Mouse (Mus musculus) G1E (cell line): ENCODE data around the gene Slc36a3.

ENCODE experiments used
- CTCF ChIP-seq: IDR thresholded peaks from 2 replicates; pipeline ENCODE4 v1.5.1; 2012; ENCODE audit warnings: low read depth, low read length, inconsistent platforms, mixed read lengths
- GATA1 ChIP-seq: IDR thresholded peaks from 2 replicates; pipeline ENCODE4 v1.6.1; 2012; ENCODE audit warnings: borderline replicate concordance, low read length, inconsistent platforms, mixed read lengths
- GATA2 ChIP-seq: IDR thresholded peaks from 2 replicates; pipeline ENCODE4 v1.6.1; 2012; ENCODE audit warnings: low read depth, low read length, inconsistent platforms, borderline replicate concordance
- TAL1 ChIP-seq: conservative IDR thresholded peaks from 2 replicates; pipeline ENCODE4 v1.6.1; 2012; ENCODE audit warnings: low read depth, low read length, inconsistent platforms, mixed read lengths

DNA sequence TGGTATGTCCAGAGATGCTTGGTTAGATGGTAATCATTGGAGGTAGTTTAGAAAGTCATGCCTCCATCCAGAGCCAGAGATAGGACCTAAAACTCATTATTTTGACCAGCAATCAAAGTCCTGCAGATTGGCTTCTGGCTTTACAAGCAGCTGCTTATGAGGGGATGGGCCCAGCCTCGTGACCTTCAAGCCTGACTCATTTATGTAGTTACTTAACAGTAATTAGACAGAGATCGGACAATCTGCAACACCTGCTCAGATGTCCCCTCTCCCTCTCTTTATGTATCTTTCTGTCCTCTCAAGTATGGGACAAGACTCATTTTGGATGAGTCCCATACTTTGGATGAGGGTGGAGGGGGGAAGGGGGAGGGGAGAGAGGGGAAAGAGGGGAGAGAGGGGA is 61.6 kb downstream of the Slc36a3 start:
- no peak for TF ChIP-seq CTCF
- no peak for TF ChIP-seq GATA1
- no peak for TF ChIP-seq TAL1
- TF ChIP-seq GATA2, result no peak
